Mouse (Mus musculus) adrenal gland (tissue): ENCODE measurements at regions not wholly inside any gene's neighbourhood (a gene's known extent, or its start where the extent isn't known, plus 50 kb on each side); places are given as distances from the start of the nearest gene placed in this dataset.

Experiments
- intact Hi-C: fragments of 180-260 bp; cut with DNase I; formaldehyde crosslinking; loops from one replicate; pipeline ENCODE4 v1.15.1; 2025

DNA sequence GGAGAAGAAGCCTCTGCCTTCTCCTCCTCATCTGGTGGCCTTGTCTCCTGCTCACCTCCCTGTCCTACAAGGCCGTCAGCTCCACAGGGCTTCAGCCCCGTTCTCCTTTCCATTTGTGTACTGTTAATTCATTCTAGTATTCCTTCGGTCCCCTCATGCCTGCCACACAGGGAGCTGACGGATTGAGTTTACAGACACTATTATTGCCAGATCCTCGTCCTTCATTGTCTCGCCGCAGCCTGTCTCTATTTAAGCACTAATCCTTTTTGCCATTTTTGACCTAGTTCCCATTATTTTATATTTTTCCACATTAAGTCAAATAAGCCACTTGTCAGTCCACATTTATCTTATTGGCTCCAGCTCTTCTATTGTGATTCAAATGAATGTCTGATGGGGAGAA, 64.2 kb upstream of the Cd180 start:
- intact Hi-C loops = no loop called here

DNA sequence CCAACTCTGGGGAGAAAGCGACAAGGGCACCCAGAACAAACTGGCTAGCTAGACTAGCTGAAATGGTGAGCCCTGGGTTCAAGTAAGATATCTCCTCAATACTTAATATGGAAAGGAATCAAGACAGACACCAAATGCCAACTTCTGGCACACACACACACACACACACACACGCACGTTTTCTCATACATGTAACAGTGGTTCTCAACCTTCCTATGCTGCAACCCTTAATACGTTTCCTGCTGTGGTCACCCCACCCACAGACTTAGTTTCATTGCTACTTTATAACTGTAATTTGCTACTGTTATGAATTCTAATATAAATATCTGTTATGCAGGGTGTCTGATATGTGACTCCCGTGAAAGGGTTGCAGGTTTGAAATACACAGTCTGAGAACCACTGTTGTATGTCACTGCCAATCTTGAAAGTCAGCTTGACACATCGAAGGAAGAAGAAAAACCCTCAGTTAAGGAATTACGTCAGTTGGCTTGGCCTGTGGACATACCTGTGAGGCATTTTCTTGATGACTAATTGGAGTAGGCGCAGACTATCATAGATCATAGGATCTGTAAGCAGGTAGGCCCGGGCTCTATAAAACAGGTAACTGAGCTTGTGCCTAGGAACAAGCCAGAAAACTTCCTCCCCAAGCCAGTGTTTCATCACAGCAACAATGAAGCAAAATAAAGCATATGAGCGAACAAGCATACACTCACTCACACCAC, 59.0 kb upstream of the Cd180 start:
- intact Hi-C loops = no loop called here

DNA sequence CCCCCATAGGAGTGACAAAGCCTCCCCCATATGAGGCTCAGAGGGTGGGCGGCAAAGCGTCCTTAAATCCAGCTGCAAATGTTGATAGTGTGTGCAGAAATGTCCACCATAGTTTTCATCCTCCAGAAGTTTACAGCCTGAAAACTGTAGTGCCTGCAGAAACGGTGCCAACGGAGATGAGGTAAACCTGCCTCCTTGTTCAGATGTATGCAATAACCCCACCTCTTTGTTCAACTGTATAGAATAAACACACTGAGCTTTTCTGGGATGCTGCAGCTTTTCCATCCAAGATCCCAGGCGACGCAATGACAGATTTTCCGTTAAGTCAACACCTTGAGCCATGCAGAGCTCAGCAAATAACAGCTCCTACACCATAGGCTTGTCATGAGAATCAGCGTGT, 57.3 kb upstream of the Cd180 start:
- intact Hi-C loops = no loop called here

DNA sequence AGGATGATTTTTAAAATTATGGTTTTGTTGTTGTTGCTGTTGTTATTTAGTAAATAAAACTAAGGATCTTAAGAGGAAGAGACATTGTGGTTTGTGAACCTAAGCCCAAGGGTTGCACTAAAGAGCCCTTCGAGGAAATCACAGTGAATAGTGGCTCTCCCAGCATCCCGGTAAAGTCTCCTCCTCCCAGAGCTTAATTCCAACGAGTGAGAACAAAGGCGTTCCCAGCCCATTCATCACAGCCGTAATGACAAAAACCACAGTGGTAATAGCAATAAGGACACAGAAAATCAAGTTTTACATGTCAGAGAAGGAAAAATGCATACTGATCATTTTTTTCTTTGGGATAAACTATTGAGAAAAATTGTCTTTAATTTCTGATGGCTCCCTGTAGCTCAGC, 56.3 kb upstream of the Cd180 start:
- intact Hi-C loops = no loop called here

DNA sequence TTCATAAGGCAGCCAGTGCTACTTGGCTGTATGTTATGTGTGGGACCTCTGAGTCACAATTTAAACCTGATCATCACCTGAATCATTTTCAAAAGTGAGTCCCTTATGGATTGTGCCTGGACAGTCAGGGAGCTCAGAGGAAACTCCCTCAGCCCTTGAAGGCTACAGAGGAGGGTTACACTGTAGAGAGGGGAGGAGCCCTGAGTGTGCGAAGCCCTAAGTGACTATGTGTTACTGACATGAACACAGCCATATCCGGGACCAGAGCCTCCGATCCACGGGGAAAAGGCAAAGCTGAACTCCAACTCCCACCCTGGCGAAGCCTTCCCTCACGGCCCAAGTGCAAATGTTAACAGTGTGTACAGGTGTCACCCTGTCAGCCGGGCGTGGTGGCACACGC, 53.7 kb upstream of the Cd180 start:
- intact Hi-C loops = no loop called here

DNA sequence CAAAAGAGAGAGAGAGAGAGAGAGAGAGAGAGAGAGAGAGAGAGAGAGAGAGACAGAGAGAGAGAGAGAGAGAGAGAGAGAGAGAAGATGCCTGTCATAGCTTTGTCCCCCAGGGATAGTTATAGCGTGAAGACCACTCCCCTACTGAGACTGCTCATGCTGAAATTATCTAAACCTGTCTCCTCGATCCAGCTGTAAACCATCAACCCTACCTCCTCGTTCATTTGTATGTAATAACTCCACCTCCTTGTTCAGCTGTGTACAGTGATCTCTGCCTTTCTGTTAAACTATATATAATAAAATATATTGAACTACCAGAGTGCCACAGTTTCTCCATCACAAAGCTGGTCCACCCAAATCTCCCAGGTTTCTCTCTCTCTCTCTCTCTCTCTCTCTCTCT, 53.2 kb upstream of the Cd180 start:
- intact Hi-C loops = no loop called here
